ENCODE assay signal across 9 mouse cellular contexts in the genomic region with DNA sequence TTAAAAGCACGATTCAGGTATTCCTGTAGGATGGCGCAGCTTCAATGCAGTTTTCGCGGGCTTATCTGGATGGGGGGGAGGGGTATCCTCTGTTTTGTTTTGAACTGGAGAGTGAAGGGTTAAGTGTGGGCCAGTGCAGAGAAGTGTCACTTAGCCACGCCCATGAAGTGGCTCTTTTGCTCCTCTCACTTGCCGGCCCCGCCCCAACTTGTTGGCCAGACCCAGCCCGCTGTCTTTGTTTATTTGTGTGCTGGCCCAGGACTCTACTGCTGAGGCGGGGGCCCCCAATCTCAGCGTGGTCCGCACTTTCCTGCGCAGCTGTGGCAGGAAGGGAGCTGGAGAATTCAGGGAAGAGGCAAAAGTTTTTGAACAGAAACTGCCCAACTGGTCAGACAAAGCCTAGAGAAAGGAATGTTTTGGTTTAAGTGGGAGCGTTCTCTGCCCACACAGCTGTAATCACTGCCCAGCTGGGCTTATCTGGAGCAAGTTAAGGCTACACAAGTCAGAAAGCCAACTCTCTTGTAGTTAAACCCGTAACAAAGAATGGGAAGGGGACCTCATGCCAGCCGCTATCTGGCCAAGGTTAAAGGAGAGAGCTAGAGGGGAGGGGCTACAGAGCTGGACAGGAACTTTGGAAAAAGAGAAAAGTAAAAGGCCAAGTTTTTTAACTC. TPM values are rescaled to one million over a fixed set of nuclear protein-coding genes. Genes with fewer than 3 reads are reported as not detected.
DNase-seq lines count a peak whose midpoint lies in the region; ATAC-seq and TF ChIP-seq lines count a peak whose summit lies in the region.
"Had no signal": no experiment of that assay in that cellular context is flagged by ENCODE, and none has a peak within 500 bp of the region (broad histone marks: within the 10 kb centered on the region; RNA-seq: fewer than 3 reads in every experiment).

No protein-coding gene starts in this region.

- no peaks in the 10 kb centered on the region for H3K9me3 ChIP-seq in embryonic facial prominence, embryonic 13.5 days
- H3K9me3 ChIP-seq in hindbrain, embryonic 15.5 days, result no peaks in the 10 kb centered on the region
- H3K9me3 ChIP-seq in lung, embryonic 15.5 days, result no peaks in the 10 kb centered on the region
- no peaks in the 10 kb centered on the region for H3K9me3 ChIP-seq in stomach, embryonic 16.5 days (replicated peaks; ENCODE audit: control insufficient read depth, low read length)

- TF ChIP-seq POLR2A in heart, adult 2 months (IDR thresholded peaks at IDR 0.05; ENCODE audit: insufficient read depth, low read depth, low read length), result 0 out of 2 replicates have a peak, but pooled peaks have one; percentile 21

- TF ChIP-seq CTCF in heart, adult 2 months (IDR thresholded peaks at IDR 0.05), result no peak

- no peaks in the 10 kb centered on the region for H3K79me2 ChIP-seq in heart, adult 2 months (replicated peaks; ENCODE audit: control insufficient read depth, insufficient read depth, low read length)

- H3K27me3 ChIP-seq in heart, adult 2 months (ENCODE audit: control insufficient read depth, insufficient read depth, low read length), result no peaks in the 10 kb centered on the region
- H3K27me3 ChIP-seq in embryonic facial prominence, embryonic 13.5 days, result no peaks in the 10 kb centered on the region
- H3K27me3 ChIP-seq in hindbrain, embryonic 15.5 days, result no peaks in the 10 kb centered on the region
- H3K27me3 ChIP-seq in lung, embryonic 15.5 days, result no peaks in the 10 kb centered on the region
- H3K27me3 ChIP-seq in stomach, embryonic 16.5 days (ENCODE audit: control insufficient read depth, insufficient read depth, low read length), result no peaks in the 10 kb centered on the region

- H3K27ac ChIP-seq in heart, adult 2 months, result no peak overlapping the region
- no peak overlapping the region for H3K27ac ChIP-seq in embryonic facial prominence, embryonic 13.5 days
- no peak overlapping the region for H3K27ac ChIP-seq in hindbrain, embryonic 15.5 days (replicated peaks)
- H3K27ac ChIP-seq in lung, embryonic 15.5 days, result peak overlapping the region; percentile 50; the same call in 1 of the 2 replicates
- no peak overlapping the region for H3K27ac ChIP-seq in stomach, embryonic 16.5 days (ENCODE audit: low read length)

- 0% methylated on average over 6 of the region's 15 CpGs for WGBS in heart, adult 2 months
- 2% methylated on average over 11 of the region's 15 CpGs for WGBS in embryonic facial prominence, embryonic 13.5 days
- 0% methylated on average over 8 of the region's 15 CpGs for WGBS in hindbrain, embryonic 15.5 days
- WGBS in lung, embryonic 15.5 days, result 2% methylated on average over 10 of the region's 15 CpGs
- 0% methylated on average over 13 of the region's 15 CpGs for WGBS in stomach, embryonic 16.5 days

- peak overlapping the region; percentile 30; the same call in 1 of the 2 replicates for H3K9ac ChIP-seq in heart, adult 2 months (ENCODE audit: low read depth, low read length)
- H3K9ac ChIP-seq in embryonic facial prominence, embryonic 13.5 days, result no peak overlapping the region
- H3K9ac ChIP-seq in hindbrain, embryonic 15.5 days, result no peak overlapping the region
- H3K9ac ChIP-seq in lung, embryonic 15.5 days, result no peak overlapping the region
- no peak overlapping the region for H3K9ac ChIP-seq in stomach, embryonic 16.5 days (ENCODE audit: low read length)

- no peak overlapping the region for H3K4me3 ChIP-seq in heart, adult 2 months
- H3K4me3 ChIP-seq in embryonic facial prominence, embryonic 13.5 days, result peak overlapping the region; percentile 23
- H3K4me3 ChIP-seq in hindbrain, embryonic 15.5 days, result peak overlapping the region; percentile 19
- H3K4me3 ChIP-seq in lung, embryonic 15.5 days, result peak overlapping the region; percentile 19
- H3K4me3 ChIP-seq in stomach, embryonic 16.5 days (replicated peaks; ENCODE audit: low read length), result peak overlapping the region; percentile 23

- intact Hi-C loops in heart, adult 2 months (cut with DNase I), result no loop called here

- peak in 1 of 2 experiments; percentile 36 for DNase-seq in heart, adult 2 months
- no peak for DNase-seq in heart, postnatal 4 days
- DNase-seq in thymus, postnatal 4 days, result no peak

- H3K36me3 ChIP-seq in heart, adult 2 months (ENCODE audit: control insufficient read depth, insufficient read depth, low read length), result no peaks in the 10 kb centered on the region
- H3K36me3 ChIP-seq in embryonic facial prominence, embryonic 13.5 days, result no peaks in the 10 kb centered on the region
- H3K36me3 ChIP-seq in hindbrain, embryonic 15.5 days, result no peaks in the 10 kb centered on the region
- H3K36me3 ChIP-seq in lung, embryonic 15.5 days, result no peaks in the 10 kb centered on the region
- H3K36me3 ChIP-seq in stomach, embryonic 16.5 days (ENCODE audit: control insufficient read depth, insufficient read depth, low read length), result no peaks in the 10 kb centered on the region

- no peak for ATAC-seq in embryonic facial prominence, embryonic 13.5 days (ENCODE audit: insufficient number of reproducible peaks, insufficient read depth, low FRiP score, low TSS enrichment, low read depth)
- peak; percentile 65; the same call in 1 of the 2 replicates for ATAC-seq in hindbrain, embryonic 15.5 days (ENCODE audit: low FRiP score, low read depth)
- peak; percentile 87 for ATAC-seq in lung, embryonic 15.5 days (ENCODE audit: borderline replicate concordance, extremely low read depth, low FRiP score, low TSS enrichment)
- no peak for ATAC-seq in stomach, embryonic 16.5 days (ENCODE audit: insufficient read depth, low FRiP score)
- ATAC-seq in activated CD4-positive, CD25-positive, alpha-beta regulatory T cell, adult 4 months, result no peak

- peak overlapping the region; percentile 42 for H3K4me2 ChIP-seq in embryonic facial prominence, embryonic 13.5 days
- peak overlapping the region; percentile 48 for H3K4me2 ChIP-seq in hindbrain, embryonic 15.5 days
- H3K4me2 ChIP-seq in lung, embryonic 15.5 days, result peak overlapping the region; percentile 36
- H3K4me2 ChIP-seq in stomach, embryonic 16.5 days (ENCODE audit: low read depth, low read length), result peak overlapping the region; percentile 39

- no peak for TF ChIP-seq EP300 in heart, adult 2 months (IDR thresholded peaks at IDR 0.05; ENCODE audit: insufficient read depth, low read depth, low read length)

- no peaks in the 10 kb centered on the region for H3K4me1 ChIP-seq in heart, adult 2 months (ENCODE audit: control insufficient read depth, insufficient read depth, low read length)
- H3K4me1 ChIP-seq in embryonic facial prominence, embryonic 13.5 days, result no peaks in the 10 kb centered on the region
- no peaks in the 10 kb centered on the region for H3K4me1 ChIP-seq in hindbrain, embryonic 15.5 days (replicated peaks)
- no peaks in the 10 kb centered on the region for H3K4me1 ChIP-seq in lung, embryonic 15.5 days
- H3K4me1 ChIP-seq in stomach, embryonic 16.5 days (ENCODE audit: control insufficient read depth, insufficient read depth, low read length), result no peaks in the 10 kb centered on the region

RNA-seq across cellular contexts. Expression of gene Uba1y, which starts 9.3 kb away (rescaled TPM):
- not detected for total RNA-seq in heart, adult 2 months (2021)
- not detected in 2 replicates for polyA plus RNA-seq in heart, adult 2 months (2012; rRNA removed)
- not detected for total RNA-seq in heart, postnatal 4 days (2021)
- not detected in 2 replicates for polyA plus RNA-seq in embryonic facial prominence, embryonic 13.5 days (2015; fragmentation: Nextera tagmentation; extraction: Ambion mirVana)
- 0.04 and 0.16 TPM in 2 replicates for polyA plus RNA-seq in hindbrain, embryonic 15.5 days (2015; fragmentation: Nextera tagmentation; extraction: Ambion mirVana)
- not detected in 2 replicates for polyA plus RNA-seq in lung, embryonic 15.5 days (2015; fragmentation: Nextera tagmentation; extraction: Ambion mirVana)
- polyA plus RNA-seq in stomach, embryonic 16.5 days (2015; fragmentation: Nextera tagmentation; extraction: Ambion mirVana), result not detected in 2 replicates
- under 1 TPM in 1 of 2 experiments, not detected in 1; 0.11 TPM for polyA plus RNA-seq in activated CD4-positive, CD25-positive, alpha-beta regulatory T cell, adult 4 months (2017; shearing (Covaris generic))
- total RNA-seq: gastrocnemius, postnatal 36 days had no signal

RNA-seq across cellular contexts. Expression of gene Zfy1, which starts 11.9 kb away (rescaled TPM):
- not detected for total RNA-seq in heart, adult 2 months (2021)
- polyA plus RNA-seq in heart, adult 2 months (2012; rRNA removed), result not detected in 2 replicates
- not detected for total RNA-seq in heart, postnatal 4 days (2021)
- not detected in 2 replicates for polyA plus RNA-seq in embryonic facial prominence, embryonic 13.5 days (2015; fragmentation: Nextera tagmentation; extraction: Ambion mirVana)
- polyA plus RNA-seq in hindbrain, embryonic 15.5 days (2015; fragmentation: Nextera tagmentation; extraction: Ambion mirVana), result not detected in 2 replicates
- not detected in 2 replicates for polyA plus RNA-seq in lung, embryonic 15.5 days (2015; fragmentation: Nextera tagmentation; extraction: Ambion mirVana)
- polyA plus RNA-seq in stomach, embryonic 16.5 days (2015; fragmentation: Nextera tagmentation; extraction: Ambion mirVana), result not detected in 2 replicates
- not detected for polyA plus RNA-seq in activated CD4-positive, CD25-positive, alpha-beta regulatory T cell, adult 4 months (2017; shearing (Covaris generic))
- total RNA-seq: gastrocnemius, postnatal 36 days had no signal

Comparison
In these comparisons a context has a peak if more than half of its experiments do, and no peak if none do; other contexts are left out.
1. ATAC-seq: peak in hindbrain, embryonic 15.5 days (single experiment) and lung, embryonic 15.5 days (single experiment); none in embryonic facial prominence, embryonic 13.5 days (single experiment), stomach, embryonic 16.5 days (single experiment) and activated CD4-positive, CD25-positive, alpha-beta regulatory T cell, adult 4 months (single experiment).
2. Peak in every context shown above with its lines, with median percentiles within 50 percentile points of each other: H3K4me2 ChIP-seq.